Mouse (Mus musculus): ENCODE data around the gene Dusp7. TPM values are rescaled to one million over a fixed set of nuclear protein-coding genes. Genes with fewer than 3 reads are reported as not detected.

Dusp7 gene
- 16.8 and 17.1 TPM in 2 replicates for polyA plus RNA-seq (2015; fragmentation: Nextera tagmentation; extraction: Ambion mirVana)

DNA sequence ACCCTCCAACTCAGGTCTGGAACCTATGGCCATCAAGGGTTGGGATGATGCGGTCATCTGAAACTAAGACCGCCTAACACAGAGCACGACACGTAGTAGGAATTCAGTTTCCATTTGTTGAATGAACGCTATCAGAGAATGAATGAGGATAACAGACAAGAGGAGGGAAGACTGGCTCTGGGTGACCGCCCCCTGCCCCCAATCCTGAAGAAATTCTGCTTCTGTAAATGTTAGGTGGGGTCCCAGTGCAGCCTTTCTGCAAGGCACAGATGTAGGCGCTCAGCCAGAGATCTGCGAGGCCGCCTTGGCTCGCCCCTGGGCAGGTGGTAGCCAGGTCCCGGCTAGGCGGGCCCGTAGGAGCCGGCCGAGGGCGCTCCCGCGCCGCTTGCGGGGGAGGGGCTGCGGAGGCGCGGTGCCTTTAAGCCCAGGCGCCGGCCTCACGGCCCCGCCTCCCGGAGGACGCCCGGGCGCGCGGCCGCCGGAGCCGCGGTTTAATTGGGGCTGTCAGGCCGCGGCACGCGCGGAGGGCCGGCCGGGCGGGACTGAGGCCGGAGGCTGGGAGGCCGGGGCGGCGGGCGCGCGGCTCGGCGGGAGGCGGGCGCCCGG is at the start of gene Dusp7:
Gene Dusp7, plus strand, starts transcription at position 521 of the 606 bp plus-strand sequence.
- H3K4me2 ChIP-seq: peak within 1 kb of the TSS; percentile 100
- peak; percentile 63 for ATAC-seq (ENCODE audit: insufficient read depth, low FRiP score, low read depth)
- peaks cover 10% of the 10 kb centered on the region for H3K36me3 ChIP-seq
- H3K4me3 ChIP-seq (replicated peaks): peak within 1 kb of the TSS; percentile 94
- H3K9me3 ChIP-seq: no peaks in the 10 kb centered on the region
- no peaks in the 10 kb centered on the region for H3K27me3 ChIP-seq (replicated peaks)
- peak within 1 kb of the TSS; percentile 87 for H3K9ac ChIP-seq
- peak within 1 kb of the TSS; percentile 98 for H3K27ac ChIP-seq
- under 1% methylated on average over 47 of the region's 57 CpGs for WGBS
- peaks cover 34% of the 10 kb centered on the region for H3K4me1 ChIP-seq

DNA sequence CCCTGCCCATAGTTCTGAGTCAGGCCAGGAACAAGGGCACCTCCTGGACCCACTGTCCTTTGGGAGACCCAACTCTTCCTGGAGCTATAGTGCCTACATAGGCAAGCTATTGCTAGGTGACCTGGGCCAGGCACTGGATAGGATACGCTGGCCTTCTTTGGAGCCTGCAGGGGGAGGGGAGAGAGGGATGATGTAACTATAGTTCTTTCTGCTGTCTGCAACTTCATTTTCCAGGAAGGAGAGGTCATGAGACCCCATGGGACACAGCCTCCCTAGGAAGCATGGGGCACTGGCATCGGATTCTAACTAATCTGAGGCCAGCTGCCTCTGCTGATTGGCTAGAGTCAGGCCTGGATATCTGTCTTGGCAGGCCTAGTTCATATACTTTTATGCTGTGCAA is 49.3 kb upstream of the Dusp7 start:
- Histone ChIP-seq H3K9me3 (no peaks in the 10 kb centered on the region), H3K27ac (no peak overlapping the region), H3K36me3 (no peaks in the 10 kb centered on the region), H3K27me3 (replicated peaks) (no peaks in the 10 kb centered on the region), H3K4me3 (replicated peaks) (no peak overlapping the region), H3K4me1 (peaks cover 4% of the 10 kb centered on the region; the same call in 1 of the 2 replicates), H3K4me2 (no peak overlapping the region), H3K9ac (no peak overlapping the region)
- 54% methylated on average over 2 of the region's 2 CpGs for WGBS
- ATAC-seq (ENCODE audit: insufficient read depth, low FRiP score, low read depth): no peak

DNA sequence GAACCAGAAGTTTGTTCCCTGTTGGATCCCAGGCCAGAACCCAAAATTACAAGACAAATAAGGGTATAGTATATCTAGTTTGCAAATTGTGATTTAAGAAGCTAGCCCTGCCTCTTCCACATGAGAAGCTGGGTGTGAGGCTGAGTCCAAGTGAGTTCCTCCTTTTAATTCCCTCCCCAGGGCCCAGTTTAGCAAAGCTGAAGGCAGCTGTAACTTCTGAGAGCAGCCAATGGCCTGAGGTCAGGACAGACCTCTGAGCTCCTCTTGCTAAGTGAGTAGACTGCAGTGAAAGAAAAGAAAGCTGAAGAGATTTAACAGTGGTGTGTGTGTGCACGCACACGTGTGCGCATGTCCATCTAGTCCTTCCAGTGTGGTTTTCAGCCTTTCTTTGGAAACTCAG is 45.9 kb upstream of the Dusp7 start:
- ATAC-seq (ENCODE audit: insufficient read depth, low FRiP score, low read depth): no peak
- no peaks in the 10 kb centered on the region for H3K36me3 ChIP-seq
- no peak overlapping the region for H3K9ac ChIP-seq
- H3K4me2 ChIP-seq: no peak overlapping the region
- peaks cover 4% of the 10 kb centered on the region; the same call in 1 of the 2 replicates for H3K4me1 ChIP-seq
- no peak overlapping the region for H3K4me3 ChIP-seq (replicated peaks)
- peak overlapping the region; percentile 40; the same call in 1 of the 2 replicates for H3K27ac ChIP-seq
- no peaks in the 10 kb centered on the region for H3K9me3 ChIP-seq
- no peaks in the 10 kb centered on the region for H3K27me3 ChIP-seq (replicated peaks)
- WGBS: 82% methylated on average over 3 of the region's 3 CpGs

DNA sequence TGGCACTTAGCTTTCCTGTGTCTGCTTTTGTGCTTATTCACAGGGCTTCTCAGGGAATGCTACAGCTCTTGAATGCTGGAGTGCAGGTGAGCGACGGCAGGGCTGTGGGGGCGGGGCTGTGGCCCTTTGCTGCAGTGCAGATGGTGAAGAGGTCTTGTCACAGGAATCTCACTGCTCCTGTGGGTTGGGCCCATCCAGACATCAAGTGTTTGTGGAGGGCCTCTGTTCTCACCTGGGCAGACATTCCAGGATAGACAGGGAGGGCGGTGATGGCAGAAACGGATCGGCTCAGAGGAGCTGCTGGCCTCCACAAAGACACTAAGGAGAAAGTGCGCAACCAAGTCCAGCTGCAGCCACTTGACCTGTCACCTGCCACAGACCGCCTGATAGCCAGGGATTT is 42.2 kb upstream of the Dusp7 start:
- Histone ChIP-seq H3K9me3 (no peaks in the 10 kb centered on the region), H3K27me3 (replicated peaks) (no peaks in the 10 kb centered on the region), H3K4me3 (replicated peaks) (no peak overlapping the region), H3K36me3 (no peaks in the 10 kb centered on the region), H3K4me2 (no peak overlapping the region), H3K27ac (no peak overlapping the region), H3K9ac (no peak overlapping the region), H3K4me1 (no peaks in the 10 kb centered on the region; the same call in none of the 2 replicates)
- no peak for ATAC-seq (ENCODE audit: insufficient read depth, low FRiP score, low read depth)
- WGBS: 62% methylated on average over 8 of the region's 8 CpGs

DNA sequence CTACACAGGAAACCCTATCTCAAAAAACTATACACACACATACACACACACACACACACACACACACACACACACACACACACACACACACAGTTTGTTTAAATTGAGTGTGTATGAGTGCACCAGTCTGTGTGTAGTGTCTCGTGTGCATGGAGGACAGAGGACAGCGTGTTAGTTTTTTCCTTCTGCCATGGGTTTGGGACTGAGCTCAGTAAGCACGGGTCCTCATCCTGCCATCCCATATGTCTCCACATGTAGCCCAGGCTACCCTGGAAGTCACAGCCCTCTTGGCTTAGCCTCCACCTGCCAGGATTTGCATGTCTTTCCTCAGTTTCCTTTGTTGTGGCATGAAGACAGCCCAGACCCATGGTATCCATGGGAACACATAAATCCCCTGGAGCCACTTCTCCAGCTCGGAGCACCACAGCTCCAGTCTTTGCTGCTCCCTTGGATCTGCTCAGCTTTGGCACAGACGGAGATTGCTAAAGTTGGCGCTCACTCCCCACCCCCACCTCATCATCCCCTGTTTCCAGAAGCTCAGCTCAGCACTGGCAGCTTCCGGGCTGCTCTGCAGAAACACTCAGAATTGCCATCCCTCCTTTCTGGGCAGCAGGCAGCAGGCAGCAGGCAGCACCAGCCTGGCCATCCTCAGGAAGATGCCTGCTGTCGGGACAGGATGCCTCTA is 41.2 kb upstream of the Dusp7 start:
- ATAC-seq (ENCODE audit: insufficient read depth, low FRiP score, low read depth): no peak
- no peak overlapping the region for H3K4me2 ChIP-seq
- H3K36me3 ChIP-seq: no peaks in the 10 kb centered on the region
- no peaks in the 10 kb centered on the region; the same call in none of the 2 replicates for H3K4me1 ChIP-seq
- no peaks in the 10 kb centered on the region for H3K27me3 ChIP-seq (replicated peaks)
- H3K9me3 ChIP-seq: no peaks in the 10 kb centered on the region
- H3K27ac ChIP-seq: no peak overlapping the region
- H3K4me3 ChIP-seq (replicated peaks): no peak overlapping the region
- H3K9ac ChIP-seq: no peak overlapping the region
- 87% methylated on average over 8 of the region's 8 CpGs for WGBS

DNA sequence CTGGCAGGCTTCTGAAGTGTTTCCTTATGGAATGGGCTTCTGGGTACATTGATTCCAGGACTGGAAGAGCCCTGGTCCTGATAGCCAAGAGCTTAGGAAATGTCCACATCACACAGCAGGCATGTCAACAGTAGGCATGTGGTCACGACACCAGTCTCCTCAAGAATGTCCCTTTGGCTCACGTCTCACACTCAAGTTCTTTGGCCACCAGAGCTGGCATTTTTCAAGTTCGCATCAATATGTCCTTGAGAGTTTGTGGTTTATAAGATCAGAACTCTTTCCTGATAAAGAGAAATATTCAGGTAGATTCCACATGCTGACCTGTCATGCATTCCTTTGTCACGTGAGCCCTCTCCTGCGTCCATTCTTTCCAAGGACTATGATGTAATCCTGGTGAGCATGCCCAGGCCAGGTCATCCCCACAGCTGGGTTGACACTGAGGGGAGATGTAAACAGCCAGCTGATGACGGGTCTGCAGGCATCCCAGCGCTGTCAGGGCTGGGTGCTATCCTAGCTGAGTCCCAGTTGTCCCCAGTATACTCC is 40.3 kb upstream of the Dusp7 start:
- no peak overlapping the region for H3K9ac ChIP-seq
- no peaks in the 10 kb centered on the region for H3K36me3 ChIP-seq
- H3K4me2 ChIP-seq: no peak overlapping the region
- no peak overlapping the region; the same call in 1 of the 2 replicates for H3K27ac ChIP-seq
- no peak overlapping the region for H3K4me3 ChIP-seq (replicated peaks)
- no peaks in the 10 kb centered on the region; the same call in none of the 2 replicates for H3K4me1 ChIP-seq
- no peaks in the 10 kb centered on the region for H3K27me3 ChIP-seq (replicated peaks)
- H3K9me3 ChIP-seq: no peaks in the 10 kb centered on the region
- ATAC-seq (ENCODE audit: insufficient read depth, low FRiP score, low read depth): peak; percentile 16; the same call in 1 of the 2 replicates
- 61% methylated on average over 7 of the region's 7 CpGs for WGBS

DNA sequence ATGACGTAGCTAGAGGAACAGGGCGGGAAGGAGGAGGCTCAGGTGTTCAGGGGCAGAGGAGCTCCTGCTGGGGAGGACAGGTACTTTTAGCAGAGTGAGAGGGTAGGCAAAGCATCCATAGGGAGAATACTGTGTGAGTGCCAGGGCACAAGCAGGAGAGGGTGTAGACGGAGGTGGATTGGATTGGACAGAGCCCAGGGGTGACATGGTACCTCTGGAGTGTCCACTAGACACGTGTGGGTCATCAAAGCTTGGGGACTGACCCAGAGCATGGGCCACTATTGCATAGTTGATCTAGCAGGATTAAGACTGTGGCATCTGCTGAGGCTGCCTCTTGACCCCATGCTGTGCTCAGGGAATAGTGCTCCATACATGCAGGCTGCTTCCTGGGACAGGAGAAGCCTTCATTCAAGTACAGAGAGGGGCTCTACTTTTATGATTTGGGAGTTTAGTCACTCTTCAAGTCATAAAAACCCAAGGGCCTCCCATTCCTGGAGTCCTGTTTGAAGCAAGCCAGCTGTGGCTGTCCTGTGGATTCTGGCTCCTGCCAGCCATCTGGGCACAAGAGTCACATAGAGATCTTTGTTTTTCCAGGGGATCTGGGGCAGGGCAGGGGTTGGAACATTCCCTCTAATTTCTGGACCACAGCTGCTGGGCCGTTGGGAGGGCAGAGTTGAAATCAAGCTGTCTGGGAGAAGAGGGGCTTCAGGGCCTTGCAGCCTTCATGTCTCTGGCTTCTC is 39.5 kb upstream of the Dusp7 start:
- H3K9me3 ChIP-seq: no peaks in the 10 kb centered on the region
- H3K4me1 ChIP-seq: no peaks in the 10 kb centered on the region; the same call in 1 of the 2 replicates
- H3K27ac ChIP-seq: peak overlapping the region; percentile 55; the same call in 1 of the 2 replicates
- WGBS: 71% methylated on average over 5 of the region's 5 CpGs
- H3K4me2 ChIP-seq: no peak overlapping the region
- H3K36me3 ChIP-seq: no peaks in the 10 kb centered on the region
- H3K4me3 ChIP-seq (replicated peaks): no peak overlapping the region
- H3K27me3 ChIP-seq (replicated peaks): no peaks in the 10 kb centered on the region
- ATAC-seq (ENCODE audit: insufficient read depth, low FRiP score, low read depth): no peak
- H3K9ac ChIP-seq: no peak overlapping the region

DNA sequence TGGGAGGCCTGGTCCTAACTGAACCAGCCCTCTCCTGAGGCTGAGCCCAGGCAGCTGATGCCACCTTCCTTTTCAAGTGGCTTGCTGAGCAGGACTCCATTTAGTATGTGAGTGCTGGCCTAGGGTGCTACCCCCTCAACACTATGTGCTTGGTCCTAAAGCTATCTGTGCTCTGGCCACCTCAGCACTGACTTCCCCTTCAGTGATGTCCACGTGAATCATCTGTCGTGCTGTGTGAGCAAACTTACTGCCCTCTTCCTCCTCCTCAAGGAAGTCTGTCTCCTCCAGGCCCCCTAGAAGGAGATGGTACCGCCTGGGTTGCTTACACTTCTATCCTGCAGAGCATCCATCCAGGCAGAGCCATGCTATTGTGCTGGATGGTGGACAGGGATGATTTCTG is 35.7 kb upstream of the Dusp7 start:
- no peak overlapping the region for H3K4me2 ChIP-seq
- WGBS: 68% methylated on average over 3 of the region's 3 CpGs

DNA sequence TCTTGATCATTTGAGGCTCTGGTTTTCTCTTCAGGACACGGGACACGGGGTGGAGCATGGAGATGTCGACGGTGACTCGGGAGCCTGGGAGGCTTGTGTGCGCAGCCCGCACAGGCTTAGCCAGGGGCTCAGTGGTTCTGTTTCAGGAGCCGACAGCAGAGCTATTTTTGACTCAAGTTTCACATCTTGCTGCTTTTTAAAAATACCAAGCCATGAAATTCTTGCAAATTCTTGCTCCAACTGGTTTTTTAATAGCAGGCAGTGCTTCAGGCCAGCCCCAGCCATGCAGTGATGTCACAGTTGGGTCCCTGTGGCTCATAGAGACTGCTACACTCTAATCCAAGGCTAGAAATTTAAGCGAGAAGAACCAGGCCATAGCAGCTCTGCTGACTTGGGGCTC is 30.8 kb upstream of the Dusp7 start:
- Histone ChIP-seq H3K9ac (no peak overlapping the region), H3K4me1 (peaks cover 27% of the 10 kb centered on the region), H3K9me3 (no peaks in the 10 kb centered on the region), H3K27me3 (replicated peaks) (no peaks in the 10 kb centered on the region), H3K36me3 (no peaks in the 10 kb centered on the region), H3K4me3 (replicated peaks) (no peak overlapping the region), H3K4me2 (no peak overlapping the region), H3K27ac (0 out of 2 replicates have a peak overlapping the region, but pooled peaks have one; percentile 31)
- 71% methylated on average over 9 of the region's 9 CpGs for WGBS
- ATAC-seq (ENCODE audit: insufficient read depth, low FRiP score, low read depth): no peak

More for the DNA sequence above, 35.7 kb upstream of the Dusp7 start:
- no peaks in the 10 kb centered on the region; the same call in 1 of the 2 replicates for H3K4me1 ChIP-seq
- H3K9ac ChIP-seq: no peak overlapping the region
- no peaks in the 10 kb centered on the region for H3K36me3 ChIP-seq
- H3K9me3 ChIP-seq: no peaks in the 10 kb centered on the region
- no peaks in the 10 kb centered on the region for H3K27me3 ChIP-seq (replicated peaks)
- H3K27ac ChIP-seq: no peak overlapping the region
- H3K4me3 ChIP-seq (replicated peaks): no peak overlapping the region
- ATAC-seq (ENCODE audit: insufficient read depth, low FRiP score, low read depth): no peak

DNA sequence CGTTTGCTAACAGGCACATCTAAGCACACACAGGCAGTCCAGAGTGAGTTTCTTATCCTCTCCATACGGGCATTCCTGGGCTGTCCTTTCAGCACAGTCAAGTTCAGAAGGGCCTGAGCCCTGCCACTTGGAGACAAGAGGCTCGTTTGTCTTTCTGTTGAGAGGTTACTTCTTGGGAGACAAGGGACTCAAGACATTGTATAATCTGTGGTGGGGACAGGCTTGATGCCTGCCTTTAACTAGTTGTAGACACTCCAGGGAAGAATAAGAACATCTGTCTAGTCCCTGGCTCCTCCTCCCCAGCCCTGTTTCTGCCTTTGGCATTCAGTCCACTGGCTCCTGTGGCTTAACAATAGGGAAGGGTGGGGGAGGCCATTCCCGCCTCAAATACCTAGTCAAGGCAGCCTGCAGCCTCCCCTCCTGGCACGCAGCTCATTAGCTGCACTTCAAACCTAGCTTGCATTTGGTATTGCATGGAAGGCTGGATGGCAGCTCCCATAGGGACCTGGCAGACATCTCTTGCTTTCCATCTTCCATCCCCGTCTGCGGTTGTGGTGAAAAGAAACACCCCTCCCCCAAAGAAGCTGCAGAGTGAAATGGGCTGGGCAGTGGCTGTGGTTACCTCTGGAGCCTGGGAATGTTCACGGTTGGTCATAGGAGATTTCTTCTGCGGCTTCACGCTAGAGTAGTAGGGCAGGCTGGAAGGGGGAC is 29.8 kb upstream of the Dusp7 start:
- Histone ChIP-seq H3K4me2 (no peak overlapping the region), H3K9ac (no peak overlapping the region), H3K27ac (peak overlapping the region; percentile 31; the same call in 1 of the 2 replicates), H3K27me3 (replicated peaks) (no peaks in the 10 kb centered on the region), H3K9me3 (no peaks in the 10 kb centered on the region), H3K36me3 (no peaks in the 10 kb centered on the region), H3K4me1 (peaks cover 27% of the 10 kb centered on the region), H3K4me3 (replicated peaks) (no peak overlapping the region)
- WGBS: 21% methylated on average over 10 of the region's 10 CpGs
- ATAC-seq (ENCODE audit: insufficient read depth, low FRiP score, low read depth): no peak

DNA sequence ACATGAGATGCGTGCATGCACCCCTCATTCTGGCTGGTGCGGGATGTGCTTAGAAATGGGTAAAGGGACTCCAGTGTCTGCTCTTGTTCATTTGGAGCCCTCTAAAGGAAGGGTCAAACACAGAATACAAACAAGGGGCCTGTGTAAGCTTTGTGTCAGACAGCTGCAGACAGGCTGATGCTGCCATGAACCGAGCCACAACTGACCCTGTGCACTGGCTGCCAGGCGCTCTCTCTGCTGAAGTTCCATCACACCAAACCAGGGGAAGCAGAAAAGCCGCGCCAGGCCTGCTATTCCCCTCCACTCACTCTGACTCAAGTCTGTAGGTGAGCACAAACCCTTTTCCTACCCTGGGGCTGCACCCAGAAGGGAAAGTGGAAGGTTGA is 29.3 kb upstream of the Dusp7 start:
- H3K27ac ChIP-seq: 0 out of 2 replicates have a peak overlapping the region, but pooled peaks have one; percentile 31
- no peak for ATAC-seq (ENCODE audit: insufficient read depth, low FRiP score, low read depth)
- 51% methylated on average over 6 of the region's 6 CpGs for WGBS

More for the DNA sequence above, 29.3 kb upstream of the Dusp7 start:
- Histone ChIP-seq H3K9me3 (no peaks in the 10 kb centered on the region), H3K36me3 (no peaks in the 10 kb centered on the region), H3K4me1 (peaks cover 27% of the 10 kb centered on the region), H3K4me3 (replicated peaks) (no peak overlapping the region), H3K9ac (no peak overlapping the region), H3K27me3 (replicated peaks) (no peaks in the 10 kb centered on the region), H3K4me2 (no peak overlapping the region)

Data from stomach, embryonic 15.5 days (tissue).